Mouse (Mus musculus): ENCODE results near the gene Dnase1l2.

GRCm38 (mm10) chr17:24474557-24474956, 31.7 kb upstream of the Dnase1l2 start:
- TF ChIP-seq GATA1 (IDR thresholded peaks at IDR 0.05; ENCODE audit: low read length) (no peak), TAL1 (IDR thresholded peaks at IDR 0.05; ENCODE audit: low read length) (no peak)
